Comparison of ENCODE assay signal across 9 mouse cellular contexts in genomic region chr10:96410028-96410427, GRCm38 (mm10).
"Had no signal": no experiment of that assay in that cellular context is flagged by ENCODE, and none has a peak within 500 bp of the region (broad histone marks: within the 10 kb centered on the region; RNA-seq: fewer than 3 reads in every experiment).

No protein-coding gene starts in this region.

- ATAC-seq: lung, postnatal 0 days had no signal

- DNase-seq: kidney, postnatal 36 days; layer of hippocampus, adult 9-11 months; layer of hippocampus, postnatal 36 days; lung, adult 2 months; lung, postnatal 4 days; midbrain, embryonic 14.5 days; right cerebral cortex, postnatal 14 days; thymus, postnatal 36 days had no signal
